Mouse (Mus musculus): ENCODE measurements around the gene I830077J02Rik.

- TF ChIP-seq CTCF (IDR thresholded peaks at IDR 0.05; ENCODE audit: low read depth, low read length), result no peak
- TF ChIP-seq POLR2A (IDR thresholded peaks at IDR 0.05; ENCODE audit: borderline replicate concordance, low read depth, low read length), result no peak
These were observed 40.9 kb upstream of the I830077J02Rik start, which contains the start of gene Ovgp1 for GRCm38 (mm10) chr3:105973411-105973810.

Measured in bone marrow macrophage, adult 2 months (primary cell).